Mouse (Mus musculus) olfactory bulb, adult 2 months (tissue): ENCODE measurements around the gene Os9.

ENCODE experiments used
- CTCF ChIP-seq: fragments of 200-500 bp; IDR thresholded peaks from 2 replicates; pipeline ENCODE4 v1.5.1; 2012; ENCODE audit warnings: low read depth, mild to moderate bottlenecking, low read length, moderate library complexity; ENCODE audit not compliant: insufficient read depth
- POLR2A ChIP-seq: fragments of 200-500 bp; IDR thresholded peaks from 2 replicates; pipeline ENCODE4 v1.6.1; 2012; ENCODE audit warnings: mild to moderate bottlenecking, low read depth, low read length, moderate library complexity; ENCODE audit not compliant: insufficient read depth

DNA sequence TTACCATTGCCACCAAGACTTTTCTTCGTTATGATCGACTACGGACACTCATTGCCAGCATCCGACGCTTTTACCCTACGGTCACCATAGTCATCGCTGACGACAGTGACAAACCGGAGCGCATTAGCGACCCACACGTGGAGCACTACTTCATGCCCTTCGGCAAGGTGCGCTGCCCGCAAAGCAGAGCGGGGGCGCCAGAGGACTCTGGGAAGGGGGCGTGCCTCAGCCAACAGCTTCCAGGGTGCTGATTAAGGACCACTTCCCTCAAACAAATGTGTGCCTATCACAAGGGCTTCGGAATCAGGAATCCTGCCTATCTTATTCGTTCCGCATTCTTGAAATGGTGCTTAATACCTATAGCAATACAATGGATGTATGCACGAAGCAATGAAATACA is 49.1 kb upstream of the Os9 start:
- TF ChIP-seq CTCF (no peak), POLR2A (no peak)
